Mouse (Mus musculus): ENCODE results near the gene Mocs3.

Mocs3 gene

GRCm38 (mm10) chr2:168233286-168233685 is 2.9 kb downstream of the Mocs3 start:
- intact Hi-C loops (cut with DNase I), result no loop called here

- intact Hi-C loops (cut with DNase I), result no loop called here
These were observed 7.9 kb downstream of the Mocs3 start for GRCm38 (mm10) chr2:168238335-168238734.

GRCm38 (mm10) chr2:168242841-168243240 is 12.4 kb downstream of the Mocs3 start:
- intact Hi-C loops (cut with DNase I), result no loop called here

- intact Hi-C loops (cut with DNase I), result no loop called here
These were observed 12.9 kb downstream of the Mocs3 start for GRCm38 (mm10) chr2:168243278-168243677.

- intact Hi-C loops (cut with DNase I), result no loop called here
These were observed 15.1 kb downstream of the Mocs3 start for GRCm38 (mm10) chr2:168245571-168245970.

- intact Hi-C loops (cut with DNase I), result no loop called here
These were observed 17.9 kb downstream of the Mocs3 start for GRCm38 (mm10) chr2:168248167-168248855.

GRCm38 (mm10) chr2:168248856-168249245 is 18.4 kb downstream of the Mocs3 start:
- intact Hi-C loops (cut with DNase I), result no loop called here

- intact Hi-C loops (cut with DNase I), result loop anchor here (10.0 kb wide), 1 partner anchor 375 kb away; no protein-coding TSS in a partner anchor
These were observed 19.8 kb downstream of the Mocs3 start for GRCm38 (mm10) chr2:168250270-168250669.

- intact Hi-C loops (cut with DNase I), result loop anchor here (10.0 kb wide), 1 partner anchor 372 kb away; no protein-coding TSS in a partner anchor
These were observed 22.3 kb downstream of the Mocs3 start for GRCm38 (mm10) chr2:168252639-168253292.

GRCm38 (mm10) chr2:168253822-168254221 is 23.4 kb downstream of the Mocs3 start:
- intact Hi-C loops (cut with DNase I), result loop anchor here (10.0 kb wide), 1 partner anchor 371 kb away; no protein-coding TSS in a partner anchor

GRCm38 (mm10) chr2:168256506-168256905 is 26.1 kb downstream of the Mocs3 start:
- intact Hi-C loops (cut with DNase I), result loop anchor here (10.0 kb wide), 1 partner anchor 368 kb away; no protein-coding TSS in a partner anchor

GRCm38 (mm10) chr2:168257188-168257587 is 26.8 kb downstream of the Mocs3 start:
- intact Hi-C loops (cut with DNase I), result loop anchor here (10.0 kb wide), 1 partner anchor 368 kb away; no protein-coding TSS in a partner anchor

GRCm38 (mm10) chr2:168259046-168259445 is 28.6 kb downstream of the Mocs3 start:
- intact Hi-C loops (cut with DNase I), result loop anchor here (10.0 kb wide), 1 partner anchor 366 kb away; no protein-coding TSS in a partner anchor

GRCm38 (mm10) chr2:168260124-168260523 is 29.7 kb downstream of the Mocs3 start:
- intact Hi-C loops (cut with DNase I), result no loop called here

- intact Hi-C loops (cut with DNase I), result no loop called here
These were observed 30.5 kb downstream of the Mocs3 start for GRCm38 (mm10) chr2:168260900-168261299.

- intact Hi-C loops (cut with DNase I), result no loop called here
These were observed 37.6 kb downstream of the Mocs3 start for GRCm38 (mm10) chr2:168268033-168268432.

GRCm38 (mm10) chr2:168273387-168273786 is 43.0 kb downstream of the Mocs3 start:
- intact Hi-C loops (cut with DNase I), result loop anchor here (5.0 kb wide), 1 partner anchor 174 kb away; no protein-coding TSS in a partner anchor

- intact Hi-C loops (cut with DNase I), result loop anchor here (5.0 kb wide), 1 partner anchor 173 kb away; no protein-coding TSS in a partner anchor
These were observed 44.0 kb downstream of the Mocs3 start for GRCm38 (mm10) chr2:168274374-168274935.

- intact Hi-C loops (cut with DNase I), result no loop called here
These were observed 50.5 kb downstream of the Mocs3 start for GRCm38 (mm10) chr2:168280729-168281581.

- intact Hi-C loops (cut with DNase I), result no loop called here
These were observed 51.2 kb downstream of the Mocs3 start, which contains the start of gene Kcng1 for GRCm38 (mm10) chr2:168281582-168281981. Gene Kcng1 (minus strand): TSS chr2:168281736.

Measured in adrenal gland (tissue).